Mouse (Mus musculus): Measurements from ENCODE around the gene Cept1. TPM values are rescaled to one million over a fixed set of nuclear protein-coding genes. Genes with fewer than 3 reads are reported as not detected.

Gene Cept1
- polyA plus RNA-seq, 2 experiments = 10.8 to 27.1 TPM

- Histone ChIP-seq H3K27me3 (ENCODE audit: control insufficient read depth, insufficient read depth, low read length) (no peaks in the 10 kb centered on the region), H3K9ac (replicated peaks) (no peak overlapping the region), H3K4me3 (ENCODE audit: insufficient read depth in 1 of 2, low read depth in 2 of 2, low read length in 2 of 2) (no peak overlapping the region), H3K27ac (peak overlapping the region; percentile 53), H3K36me3 (replicated peaks; ENCODE audit: control insufficient read depth, insufficient read depth, low read depth) (no peaks in the 10 kb centered on the region), H3K4me2 (ENCODE audit: low read depth) (peak overlapping the region; percentile 29), H3K9me3 (ENCODE audit: control insufficient read depth, low read length) (no peaks in the 10 kb centered on the region), H3K4me1 (replicated peaks; ENCODE audit: control insufficient read depth in 2 of 2, insufficient read depth in 2 of 2, low read length in 1 of 2) (peaks cover 54 to 58% of the 10 kb centered on the region in 2 experiments)
- ATAC-seq (ENCODE audit: insufficient read depth) (peak; percentile 81), DNase-seq (ENCODE audit: low read depth in 3 of 3, low spot score in 3 of 3) (peak; percentile 53 to 58 (median 57))
- TF ChIP-seq EP300 (IDR thresholded peaks at IDR 0.05; ENCODE audit: low read depth) (peak; percentile 80), CTCF (IDR thresholded peaks at IDR 0.05; ENCODE audit: low read depth) (no peak)
- WGBS (ENCODE audit: insufficient replicate concordance) = 21% methylated on average over 4 of the region's 4 CpGs
These were observed 51.4 kb downstream of the Cept1 start for GRCm38 (mm10) chr3:106496045-106496721.

- ATAC-seq (ENCODE audit: insufficient read depth) (peak; percentile 5; the same call in 1 of the 2 replicates), DNase-seq (ENCODE audit: low read depth in 3 of 3, low spot score in 3 of 3) (no peak)
- H3K9ac ChIP-seq (replicated peaks) = no peak overlapping the region
- peak overlapping the region; percentile 34 for H3K27ac ChIP-seq
- TF ChIP-seq CTCF (IDR thresholded peaks at IDR 0.05; ENCODE audit: low read depth) = no peak
- no peak for TF ChIP-seq EP300 (IDR thresholded peaks at IDR 0.05; ENCODE audit: low read depth)
- H3K36me3 ChIP-seq (replicated peaks; ENCODE audit: control insufficient read depth, insufficient read depth, low read depth) = no peaks in the 10 kb centered on the region
- 36% methylated on average over 1 of the region's 1 CpGs for WGBS (ENCODE audit: insufficient replicate concordance)
- H3K9me3 ChIP-seq (ENCODE audit: control insufficient read depth, low read length) = no peaks in the 10 kb centered on the region
- H3K4me1 ChIP-seq (replicated peaks; ENCODE audit: control insufficient read depth in 2 of 2, insufficient read depth in 2 of 2, low read length in 1 of 2) = peaks cover 54 to 60% of the 10 kb centered on the region in 2 experiments
- peak overlapping the region; percentile 29 for H3K4me2 ChIP-seq (ENCODE audit: low read depth)
- no peak overlapping the region for H3K4me3 ChIP-seq (ENCODE audit: insufficient read depth in 1 of 2, low read depth in 2 of 2, low read length in 2 of 2)
- no peaks in the 10 kb centered on the region for H3K27me3 ChIP-seq (ENCODE audit: control insufficient read depth, insufficient read depth, low read length)
These were observed 52.1 kb downstream of the Cept1 start for GRCm38 (mm10) chr3:106495346-106496044.

- Histone ChIP-seq H3K4me3 (ENCODE audit: insufficient read depth in 1 of 2, low read depth in 2 of 2, low read length in 2 of 2) (no peak overlapping the region), H3K4me1 (replicated peaks; ENCODE audit: control insufficient read depth in 2 of 2, insufficient read depth in 2 of 2, low read length in 1 of 2) (peaks cover 54 to 60% of the 10 kb centered on the region in 2 experiments), H3K27ac (no peak overlapping the region; the same call in 1 of the 2 replicates), H3K36me3 (replicated peaks; ENCODE audit: control insufficient read depth, insufficient read depth, low read depth) (no peaks in the 10 kb centered on the region), H3K27me3 (ENCODE audit: control insufficient read depth, insufficient read depth, low read length) (no peaks in the 10 kb centered on the region), H3K9me3 (ENCODE audit: control insufficient read depth, low read length) (no peaks in the 10 kb centered on the region), H3K4me2 (ENCODE audit: low read depth) (peak overlapping the region; percentile 31), H3K9ac (replicated peaks) (no peak overlapping the region)
- DNase-seq (ENCODE audit: low read depth in 3 of 3, low spot score in 3 of 3) (peak in 2 of 3 experiments; percentile 38 to 45), ATAC-seq (ENCODE audit: insufficient read depth) (peak; percentile 69)
- peak; percentile 55 for TF ChIP-seq EP300 (IDR thresholded peaks at IDR 0.05; ENCODE audit: low read depth)
- TF ChIP-seq CTCF (IDR thresholded peaks at IDR 0.05; ENCODE audit: low read depth) = no peak
- WGBS (ENCODE audit: insufficient replicate concordance) = 23% methylated on average over 1 of the region's 1 CpGs
These were observed 53.1 kb downstream of the Cept1 start for GRCm38 (mm10) chr3:106494417-106494950.

GRCm38 (mm10) chr3:106493882-106494281 is 53.7 kb downstream of the Cept1 start:
- H3K27ac ChIP-seq = no peak overlapping the region
- TF ChIP-seq CTCF (IDR thresholded peaks at IDR 0.05; ENCODE audit: low read depth) = no peak
- TF ChIP-seq EP300 (IDR thresholded peaks at IDR 0.05; ENCODE audit: low read depth) = no peak
- no peak for DNase-seq (ENCODE audit: low read depth in 3 of 3, low spot score in 3 of 3)
- H3K4me2 ChIP-seq (ENCODE audit: low read depth) = peak overlapping the region; percentile 22; the same call in 1 of the 2 replicates
- no peak overlapping the region for H3K4me3 ChIP-seq (ENCODE audit: insufficient read depth in 1 of 2, low read depth in 2 of 2, low read length in 2 of 2)
- no peak overlapping the region for H3K9ac ChIP-seq (replicated peaks)
- no peaks in the 10 kb centered on the region for H3K36me3 ChIP-seq (replicated peaks; ENCODE audit: control insufficient read depth, insufficient read depth, low read depth)
- ATAC-seq (ENCODE audit: insufficient read depth) = no peak
- H3K9me3 ChIP-seq (ENCODE audit: control insufficient read depth, low read length) = no peaks in the 10 kb centered on the region
- no peaks in the 10 kb centered on the region for H3K27me3 ChIP-seq (ENCODE audit: control insufficient read depth, insufficient read depth, low read length)
- WGBS (ENCODE audit: insufficient replicate concordance) = 50% methylated on average over 3 of the region's 3 CpGs
- H3K4me1 ChIP-seq (replicated peaks; ENCODE audit: control insufficient read depth in 2 of 2, insufficient read depth in 2 of 2, low read length in 1 of 2) = peaks cover 54 to 60% of the 10 kb centered on the region in 2 experiments

GRCm38 (mm10) chr3:106493202-106493601 is 54.4 kb downstream of the Cept1 start:
- Histone ChIP-seq H3K9ac (replicated peaks) (no peak overlapping the region), H3K4me2 (ENCODE audit: low read depth) (no peak overlapping the region), H3K27ac (no peak overlapping the region), H3K9me3 (ENCODE audit: control insufficient read depth, low read length) (no peaks in the 10 kb centered on the region), H3K4me3 (ENCODE audit: insufficient read depth in 1 of 2, low read depth in 2 of 2, low read length in 2 of 2) (no peak overlapping the region), H3K27me3 (ENCODE audit: control insufficient read depth, insufficient read depth, low read length) (no peaks in the 10 kb centered on the region), H3K4me1 (replicated peaks; ENCODE audit: control insufficient read depth in 2 of 2, insufficient read depth in 2 of 2, low read length in 1 of 2) (peaks cover 54 to 60% of the 10 kb centered on the region in 2 experiments), H3K36me3 (replicated peaks; ENCODE audit: control insufficient read depth, insufficient read depth, low read depth) (no peaks in the 10 kb centered on the region)
- TF ChIP-seq CTCF (IDR thresholded peaks at IDR 0.05; ENCODE audit: low read depth) (no peak), EP300 (IDR thresholded peaks at IDR 0.05; ENCODE audit: low read depth) (no peak)
- 44% methylated on average over 8 of the region's 8 CpGs for WGBS (ENCODE audit: insufficient replicate concordance)
- ATAC-seq (ENCODE audit: insufficient read depth) (no peak), DNase-seq (ENCODE audit: low read depth in 3 of 3, low spot score in 3 of 3) (no peak)

All from liver, embryonic 14.5 days (tissue).